Mouse (Mus musculus): ENCODE measurements around the gene Gramd4.
"Not testable (repeated sequence)": the region's sequence is repeated elsewhere in the genome, so short reads cannot be mapped to it uniquely, and the experiment has no call there.

Gramd4 gene

GRCm38 (mm10) chr15:86091998-86092670 is 34.6 kb downstream of the Gramd4 start:
- peak; percentile 96 for DNase-seq

DNA sequence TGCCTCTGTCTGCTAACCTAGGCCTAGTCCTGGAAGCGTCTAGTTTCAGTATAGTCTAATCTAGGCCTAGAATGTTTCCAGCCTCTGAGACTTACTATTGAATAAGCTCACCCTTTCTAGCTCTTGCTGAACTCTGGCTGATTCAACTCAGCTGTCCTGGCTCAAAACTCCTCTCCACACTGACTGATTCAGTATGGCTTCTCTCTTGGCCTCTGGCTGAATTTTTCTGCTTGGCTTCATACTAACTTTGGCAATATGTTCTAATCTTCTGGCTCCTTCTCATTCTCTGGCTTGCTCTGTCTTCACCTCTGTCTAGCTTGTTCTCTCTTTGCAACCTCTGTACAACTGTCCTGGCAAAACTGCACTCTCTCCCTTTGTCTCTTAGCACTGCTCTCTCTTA is 35.7 kb downstream of the Gramd4 start:
- no peak for DNase-seq

- DNase-seq: no peak
Observed at GRCm38 (mm10) chr15:86094324-86095121, 37.0 kb downstream of the Gramd4 start.

DNA sequence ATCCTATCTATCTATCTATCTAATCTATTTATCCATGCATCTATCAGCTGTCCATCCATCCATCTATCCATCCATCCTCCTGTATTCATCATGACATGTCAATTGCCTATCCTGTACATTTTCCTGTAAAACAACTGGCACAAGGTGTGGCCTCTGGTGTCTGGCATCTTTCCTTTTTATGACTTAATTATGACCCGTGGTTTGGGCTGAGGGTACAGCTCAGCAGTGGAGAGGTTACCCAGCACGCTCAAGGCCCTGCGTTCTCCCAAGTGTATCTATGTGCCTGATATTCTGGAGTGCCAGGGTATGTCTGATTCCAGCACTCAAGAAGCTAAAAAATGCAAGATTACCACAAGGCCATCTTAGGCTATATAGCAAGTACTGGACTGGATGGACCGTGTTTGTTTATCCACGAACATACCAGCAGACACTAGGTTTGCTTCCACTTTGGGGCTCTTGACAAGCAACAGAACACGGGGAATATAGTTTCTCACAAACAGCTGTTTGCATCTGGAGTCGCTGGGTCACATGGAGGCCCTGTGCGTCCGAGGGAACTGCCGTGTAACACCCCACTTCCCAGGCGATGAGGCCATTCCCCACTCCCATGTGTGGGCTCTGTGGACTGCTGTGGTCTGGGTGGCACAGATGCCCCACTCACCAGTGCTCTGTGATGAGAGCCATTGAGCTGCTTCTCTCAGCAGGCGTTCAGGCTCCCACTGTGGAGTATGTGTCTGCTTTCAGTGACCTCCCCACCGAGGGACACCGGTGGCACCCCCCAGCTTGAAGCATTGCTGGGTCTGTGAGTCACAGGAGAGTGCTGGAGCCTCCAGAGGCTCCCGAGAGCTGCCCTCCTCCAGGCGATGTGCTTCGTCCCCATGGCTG is 38.5 kb downstream of the Gramd4 start:
- no peak for DNase-seq

DNA sequence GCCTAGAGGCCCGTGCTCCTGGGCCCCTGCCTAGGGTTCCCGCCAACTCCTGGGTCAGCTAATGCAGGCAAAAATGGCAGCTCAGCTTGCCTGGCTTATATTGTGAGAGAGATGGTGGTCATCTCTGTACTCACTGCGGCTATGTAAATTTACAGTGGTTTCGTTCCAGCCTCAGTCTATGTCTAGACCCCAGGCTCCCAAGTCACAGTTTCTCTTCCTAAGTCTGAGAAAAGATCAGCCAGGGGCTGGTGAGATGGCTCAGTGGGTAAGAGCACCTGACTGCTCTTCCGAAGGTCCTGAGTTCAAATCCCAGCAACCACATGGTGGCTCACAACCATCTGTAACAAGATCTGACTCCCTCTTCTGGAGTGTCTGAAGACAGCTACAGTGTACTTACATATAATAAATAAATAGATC is 39.1 kb downstream of the Gramd4 start:
- not testable (repeated sequence) for DNase-seq

DNA sequence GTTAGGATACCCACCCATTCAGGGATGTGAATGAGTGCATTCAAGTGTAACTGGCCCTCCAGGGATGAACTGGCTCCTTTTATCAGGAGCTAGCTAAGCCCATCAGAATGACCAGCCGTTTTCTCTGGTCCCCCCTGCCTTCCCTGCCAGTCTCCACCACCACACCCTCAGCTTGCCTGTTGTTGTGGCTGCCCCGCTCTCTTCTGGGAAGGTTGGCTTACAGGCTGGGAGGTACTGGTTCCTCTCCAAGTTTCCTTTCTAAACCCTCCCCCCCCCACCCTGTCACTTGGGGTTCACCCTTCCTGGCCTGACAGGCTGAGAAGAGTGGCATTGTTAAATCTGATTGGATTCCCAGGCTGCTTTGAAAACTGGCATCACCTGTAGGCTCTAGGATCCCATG is 40.4 kb downstream of the Gramd4 start:
- DNase-seq: no peak

GRCm38 (mm10) chr15:86101585-86101984 is 44.1 kb downstream of the Gramd4 start:
- no peak for DNase-seq

DNA sequence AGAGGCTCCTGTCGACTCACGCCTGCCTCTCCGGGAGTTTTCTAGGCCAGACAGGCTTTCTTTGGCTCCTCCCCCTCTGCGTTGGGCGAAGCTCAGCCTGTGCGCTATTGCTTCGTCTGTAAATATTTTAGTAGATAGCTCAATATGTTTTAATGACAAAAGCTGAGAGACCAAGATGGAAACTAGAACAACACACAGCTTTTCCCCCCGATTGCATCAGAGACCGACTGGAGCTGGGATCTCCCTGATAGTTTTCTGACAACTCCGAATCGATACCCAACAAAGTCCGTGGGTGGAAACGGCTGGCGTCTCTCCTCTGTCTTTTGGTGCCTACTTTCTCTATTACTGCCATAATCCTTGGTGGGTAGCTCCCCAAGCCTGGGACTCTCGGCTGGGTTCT is 44.8 kb downstream of the Gramd4 start:
- no peak for DNase-seq

DNA sequence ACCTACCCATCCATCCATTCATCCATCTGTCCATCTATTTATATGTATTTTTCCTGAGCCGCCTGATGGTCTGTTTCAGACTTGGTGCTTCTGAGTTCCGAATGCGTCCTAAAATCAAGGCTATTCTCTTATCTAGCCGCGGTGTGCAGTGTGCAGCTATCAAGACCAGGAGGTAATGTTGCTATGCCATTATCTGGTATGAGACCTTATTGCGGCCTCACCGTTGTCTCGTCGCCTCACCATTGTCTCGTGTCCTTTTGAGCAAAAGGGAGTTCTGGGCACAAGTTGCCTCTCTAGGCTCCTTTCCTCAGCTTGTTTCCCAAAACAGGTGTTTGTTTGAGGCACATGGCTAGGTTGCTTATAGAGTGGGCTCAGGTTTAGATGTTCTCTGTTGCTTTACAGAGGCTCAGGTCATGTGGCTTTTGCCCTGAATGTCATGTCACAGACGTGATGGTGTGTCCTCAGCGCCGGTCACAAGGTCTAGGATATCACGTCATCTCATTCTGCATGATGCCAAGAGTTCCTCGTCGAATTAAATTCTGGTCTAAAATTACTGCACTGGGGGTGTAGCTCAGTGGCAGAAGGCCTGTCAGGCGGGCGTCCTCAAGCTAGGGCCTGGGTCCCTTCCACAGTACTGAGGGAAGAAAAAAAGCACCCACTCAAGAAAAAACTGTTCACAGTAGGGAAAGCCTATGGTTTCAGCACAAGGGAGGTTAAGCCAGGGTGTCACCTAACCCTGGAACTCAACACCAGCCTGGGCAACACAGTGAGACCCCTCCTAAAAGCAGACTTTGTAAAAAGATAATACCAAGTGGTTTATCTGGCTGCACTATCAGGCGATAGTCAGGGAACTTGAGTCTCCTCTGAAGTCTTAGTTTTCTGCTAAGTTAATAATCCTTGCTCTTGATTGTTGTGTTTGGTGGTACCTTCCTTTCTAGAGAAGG is 47.2 kb downstream of the Gramd4 start:
- no peak for DNase-seq

DNA sequence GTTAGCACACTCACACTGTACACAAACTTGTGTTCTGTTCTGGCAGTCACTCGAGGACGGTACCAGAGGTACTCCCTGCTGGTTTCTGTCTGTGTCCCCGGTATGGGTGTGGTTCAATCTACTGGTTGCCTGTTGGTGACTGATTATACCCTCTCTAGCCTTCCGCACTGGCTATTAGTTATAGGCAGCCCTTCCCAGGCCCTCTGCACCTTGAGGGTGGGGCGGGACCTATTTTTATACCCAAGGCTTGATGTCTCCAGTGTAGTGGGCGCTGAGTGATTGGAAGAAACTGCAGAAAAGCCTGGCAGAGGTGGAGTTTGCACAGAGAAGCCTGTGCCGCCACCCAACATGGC is 47.8 kb downstream of the Gramd4 start:
- DNase-seq: no peak

DNA sequence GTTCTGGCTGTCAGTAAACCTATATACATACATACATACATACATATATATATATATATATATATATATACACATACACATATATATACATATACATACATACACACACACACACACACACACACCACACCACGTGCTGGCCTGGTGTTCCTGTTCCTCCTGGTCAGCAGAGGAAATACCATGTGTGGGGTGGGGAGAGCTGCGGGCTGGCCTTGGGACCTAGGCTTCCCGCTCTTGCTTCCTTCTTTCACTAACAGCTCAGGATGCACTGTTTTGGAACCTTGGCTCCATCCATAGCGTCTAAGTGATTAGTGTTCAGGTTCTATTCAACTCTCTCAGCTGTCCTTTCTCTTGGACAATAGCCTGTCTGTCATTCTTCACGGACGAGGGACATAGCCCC is 48.3 kb downstream of the Gramd4 start:
- peak; percentile 38 to 74 for DNase-seq

DNA sequence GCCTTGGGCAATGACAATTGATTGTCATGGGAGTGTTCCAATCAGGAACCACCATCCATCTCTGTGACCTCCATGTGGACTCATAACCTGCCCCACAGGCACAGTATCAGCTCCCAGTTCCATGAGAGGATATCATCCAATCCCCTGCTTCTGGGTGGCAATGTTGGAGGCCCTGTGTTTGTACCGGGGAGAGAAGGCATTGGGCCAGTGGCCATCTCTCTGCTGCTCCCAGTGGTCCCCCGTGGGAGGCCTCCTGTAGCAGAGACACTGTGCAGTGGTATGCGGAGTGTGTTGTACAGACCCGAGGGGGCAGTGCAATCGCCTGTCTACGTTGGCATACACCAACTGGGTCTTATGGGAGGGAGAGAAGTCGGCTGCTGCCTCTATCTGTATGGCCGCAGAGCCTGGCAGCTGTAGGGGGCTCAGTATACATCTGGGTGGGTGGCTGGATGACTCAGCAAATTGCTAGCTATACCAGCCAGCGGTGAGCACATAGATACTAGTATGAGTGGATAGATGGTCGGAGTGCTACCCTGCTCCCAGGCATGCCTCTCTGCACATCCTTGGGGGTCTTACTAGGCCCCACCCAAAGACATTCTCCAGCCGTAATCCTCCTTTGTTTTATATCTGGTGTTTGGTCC is 50.5 kb downstream of the Gramd4 start:
- no peak for DNase-seq

GRCm38 (mm10) chr15:86109245-86109644 is 51.8 kb downstream of the Gramd4 start:
- DNase-seq: no peak

- peak in 1 of 2 experiments; percentile 35 for DNase-seq
Observed at GRCm38 (mm10) chr15:86109650-86110211, 52.2 kb downstream of the Gramd4 start.

DNA sequence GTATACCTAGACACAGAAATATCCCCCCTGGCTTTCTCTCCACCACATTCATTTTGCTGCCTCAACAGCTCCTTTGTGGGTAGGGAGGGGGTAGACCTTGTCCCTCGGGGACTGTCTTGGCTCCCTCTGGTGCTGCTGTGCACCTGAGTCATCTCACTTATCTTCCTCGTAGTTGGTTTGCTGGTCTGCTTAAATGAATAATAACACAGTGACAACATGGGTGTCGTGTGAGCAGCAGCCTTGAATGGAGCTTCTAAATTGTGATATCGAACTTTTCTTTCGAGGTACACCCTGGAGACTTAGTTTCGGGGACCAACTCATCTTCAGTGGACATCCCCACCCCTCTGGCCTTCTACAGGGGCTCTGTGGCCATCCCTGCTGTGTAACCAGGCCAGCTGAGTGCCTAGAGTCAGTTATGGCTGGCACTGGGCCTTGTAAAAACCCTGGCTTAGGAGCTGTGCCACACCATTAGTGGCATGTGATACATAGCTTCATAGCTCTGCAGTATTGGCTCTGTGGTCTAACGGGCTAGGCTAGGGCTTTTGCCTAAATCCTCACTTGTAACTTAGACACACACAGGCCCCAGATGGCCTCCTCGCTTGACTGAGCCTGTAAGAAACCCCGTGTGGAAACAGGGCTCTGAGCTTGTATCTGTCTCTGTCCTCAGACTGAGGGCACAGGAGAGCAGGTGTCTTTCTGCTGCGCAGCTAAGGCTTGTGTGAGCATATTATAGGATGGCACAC is 53.0 kb downstream of the Gramd4 start:
- no peak for DNase-seq

- peak in 1 of 2 experiments; percentile 40 for DNase-seq
Observed at GRCm38 (mm10) chr15:86112707-86113341, 55.3 kb downstream of the Gramd4 start.

DNA sequence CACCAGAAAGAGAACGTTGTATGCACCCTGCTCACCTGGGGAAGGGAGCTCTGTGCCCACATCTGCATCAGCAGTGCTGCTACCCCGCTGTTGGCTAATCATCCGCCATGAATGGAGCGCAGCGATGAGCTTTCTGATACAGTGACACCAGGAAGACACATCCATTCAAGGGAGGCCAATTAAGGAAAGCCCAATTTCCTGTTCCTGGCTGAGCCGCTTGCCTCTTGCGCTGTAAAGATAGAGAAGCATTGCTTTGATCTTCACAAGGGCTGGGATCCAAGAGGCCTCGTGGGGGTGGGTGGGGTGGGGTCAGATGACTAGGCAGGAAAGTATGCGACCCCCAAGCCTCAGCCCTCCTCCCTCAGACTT is 55.8 kb downstream of the Gramd4 start:
- DNase-seq: peak in 1 of 2 experiments; percentile 33

DNA sequence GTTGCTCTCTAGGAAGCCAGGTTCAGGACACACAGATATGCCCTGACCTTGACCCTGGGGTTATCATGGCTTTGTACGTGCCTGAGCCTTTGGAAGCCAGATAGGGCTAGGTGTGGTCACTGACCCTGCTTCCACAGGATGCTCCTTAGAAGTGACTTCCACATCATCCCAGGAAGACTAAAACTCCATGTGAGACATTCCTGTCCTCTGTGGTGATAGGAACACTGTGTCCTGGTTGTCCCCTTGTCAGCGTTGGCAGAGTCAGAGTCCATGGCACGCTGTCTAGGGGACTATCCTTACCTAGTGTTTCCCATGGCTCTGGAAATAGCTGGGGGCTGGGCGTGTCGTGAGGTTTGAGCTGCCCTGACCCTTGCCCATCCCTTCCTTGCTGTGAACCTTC is 58.9 kb downstream of the Gramd4 start:
- DNase-seq: peak; percentile 72 to 91

DNA sequence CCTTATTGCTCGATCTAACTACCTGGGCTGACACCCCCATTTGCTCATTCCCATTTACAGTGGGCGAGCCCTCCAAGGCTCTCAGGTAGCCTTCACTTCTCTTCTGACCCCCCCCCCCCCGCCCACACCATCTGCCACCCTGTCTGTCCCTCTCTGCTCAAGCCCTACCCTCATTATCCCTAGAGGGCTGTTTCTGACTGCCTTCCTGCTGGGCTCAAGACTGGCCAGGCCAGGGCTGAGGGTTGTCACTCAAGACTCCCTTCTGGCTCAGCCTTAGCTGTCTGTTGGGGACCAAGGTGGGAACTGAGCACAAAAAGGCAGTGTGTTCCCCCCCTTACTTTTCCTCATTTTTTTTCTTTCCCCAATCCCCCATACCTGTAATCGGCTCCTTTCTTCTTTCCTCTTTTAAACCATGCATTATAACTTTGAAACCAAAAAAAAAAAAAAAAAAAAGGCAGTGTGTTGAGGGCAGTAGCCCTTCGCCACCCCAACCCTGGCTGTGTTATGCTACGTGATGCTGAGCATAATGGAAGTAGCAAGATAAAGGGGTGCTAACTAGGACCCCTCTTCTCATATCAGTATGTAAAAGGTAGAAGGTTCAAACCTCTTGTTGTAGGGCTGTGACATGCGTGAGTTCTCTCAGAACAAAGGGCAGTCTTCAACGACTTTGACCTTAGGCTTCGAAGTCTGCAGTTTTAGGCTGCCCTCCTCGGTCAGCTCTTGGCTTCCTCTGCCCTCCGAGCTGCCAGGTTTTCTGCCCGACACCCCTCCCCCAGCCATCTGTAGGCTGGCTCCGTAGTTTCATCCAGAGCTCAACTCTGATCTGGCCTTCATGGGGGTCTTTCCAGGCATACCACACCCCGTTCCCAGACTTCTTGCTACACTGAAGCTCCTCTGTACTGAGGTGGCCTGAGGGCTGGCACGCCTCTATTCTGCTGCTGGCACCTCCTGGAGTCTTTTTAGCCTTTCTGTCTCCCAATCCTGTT is 59.9 kb downstream of the Gramd4 start:
- peak; percentile 79 to 89 for DNase-seq

Measured in kidney, postnatal 25 days (tissue).